Comparison of ENCODE assay signal across 26 mouse cellular contexts in genomic region chr14:11791190-11791589, GRCm38 (mm10).
DNase-seq lines count a peak whose midpoint lies in the region; ATAC-seq lines count a peak whose summit lies in the region.
"Had no signal": no experiment of that assay in that cellular context is flagged by ENCODE, and none has a peak within 500 bp of the region (broad histone marks: within the 10 kb centered on the region; RNA-seq: fewer than 3 reads in every experiment).

No protein-coding gene starts in this region.

- H3K4me1 ChIP-seq in hindbrain, embryonic 16.5 days (ENCODE audit: control insufficient read depth, insufficient read depth, low read depth, low read length), result no peaks in the 10 kb centered on the region
- no peaks in the 10 kb centered on the region for H3K4me1 ChIP-seq in hindbrain, embryonic 14.5 days (replicated peaks; ENCODE audit: control insufficient read depth, insufficient read depth, low read length)
- H3K4me1 ChIP-seq in forebrain, embryonic 13.5 days, result no peaks in the 10 kb centered on the region; the same call in 1 of the 2 replicates
- H3K4me1 ChIP-seq: heart, embryonic 10.5 days had no signal

- no peak overlapping the region for H3K27ac ChIP-seq in hindbrain, embryonic 16.5 days (ENCODE audit: low read depth, low read length)
- H3K27ac ChIP-seq in hindbrain, embryonic 14.5 days, result no peak overlapping the region
- no peak overlapping the region for H3K27ac ChIP-seq in forebrain, embryonic 13.5 days
- H3K27ac ChIP-seq: forebrain, embryonic 10.5 days; gastrocnemius, adult 2 months; heart, embryonic 10.5 days; heart, embryonic 13.5 days had no signal

- H3K36me3 ChIP-seq in hindbrain, embryonic 16.5 days (ENCODE audit: control insufficient read depth, insufficient read depth, low read length), result no peaks in the 10 kb centered on the region
- no peaks in the 10 kb centered on the region for H3K36me3 ChIP-seq in hindbrain, embryonic 14.5 days (replicated peaks; ENCODE audit: control insufficient read depth, insufficient read depth)
- no peaks in the 10 kb centered on the region for H3K36me3 ChIP-seq in forebrain, embryonic 13.5 days (ENCODE audit: poor library complexity, severe bottlenecking)
- H3K36me3 ChIP-seq: forebrain, embryonic 10.5 days; G1E; heart, embryonic 10.5 days; heart, embryonic 13.5 days had no signal

- no peak overlapping the region for H3K9ac ChIP-seq in hindbrain, embryonic 16.5 days (ENCODE audit: low read depth, low read length)
- no peak overlapping the region for H3K9ac ChIP-seq in hindbrain, embryonic 14.5 days
- no peak overlapping the region for H3K9ac ChIP-seq in forebrain, embryonic 13.5 days
- H3K9ac ChIP-seq: forebrain, postnatal 0 days; heart, embryonic 13.5 days had no signal

- H3K9me3 ChIP-seq in hindbrain, embryonic 16.5 days (ENCODE audit: control insufficient read depth, low read length), result no peaks in the 10 kb centered on the region
- no peaks in the 10 kb centered on the region for H3K9me3 ChIP-seq in hindbrain, embryonic 14.5 days (ENCODE audit: control insufficient read depth, low read length)
- H3K9me3 ChIP-seq in forebrain, embryonic 13.5 days (replicated peaks), result no peaks in the 10 kb centered on the region
- H3K9me3 ChIP-seq: forebrain, embryonic 10.5 days; heart, embryonic 10.5 days; heart, embryonic 13.5 days had no signal

- peak; percentile 34 to 49 for DNase-seq in cerebellum, postnatal 10 days
- DNase-seq in cerebellum, adult 8-10 months, result no peak
- no peak for DNase-seq in hindbrain, embryonic 14.5 days (ENCODE audit: low spot score)
- DNase-seq in retina, embryonic 14.5 days (ENCODE audit: low spot score), result peak; percentile 21
- DNase-seq in retina, postnatal 1 day, result no peak
- DNase-seq: adrenal gland, adult 2 months; adrenal gland, postnatal 25 days; B cell, adult 2 months; cerebellum, adult 18-20 months; cerebellum, adult 9-11 months; forebrain, postnatal 0 days; gastrocnemius, adult 2 months; gastrocnemius, postnatal 14 days; heart, adult 18-20 months; heart, postnatal 14 days; heart, postnatal 4 days had no signal

- peak; percentile 54 for ATAC-seq in hindbrain, embryonic 16.5 days
- ATAC-seq in hindbrain, embryonic 14.5 days (ENCODE audit: low FRiP score), result no peak
- no peak for ATAC-seq in forebrain, embryonic 13.5 days
- ATAC-seq: forebrain, embryonic 14.5 days; forebrain, postnatal 0 days; intestine, postnatal 0 days; Patski had no signal

- H3K27me3 ChIP-seq in hindbrain, embryonic 16.5 days (replicated peaks; ENCODE audit: control insufficient read depth, insufficient read depth, low read length), result no peaks in the 10 kb centered on the region
- H3K27me3 ChIP-seq in hindbrain, embryonic 14.5 days (ENCODE audit: control insufficient read depth, insufficient read depth, low read length), result no peaks in the 10 kb centered on the region
- H3K27me3 ChIP-seq in forebrain, embryonic 13.5 days, result no peaks in the 10 kb centered on the region
- H3K27me3 ChIP-seq: CH12.LX; heart, embryonic 13.5 days; Patski had no signal

- 54% methylated on average over 4 of the region's 4 CpGs for WGBS in hindbrain, embryonic 16.5 days
- 49% methylated on average over 4 of the region's 4 CpGs for WGBS in hindbrain, embryonic 14.5 days
- WGBS in forebrain, embryonic 13.5 days, result 48% methylated on average over 4 of the region's 4 CpGs

- H3K4me2 ChIP-seq in hindbrain, embryonic 16.5 days (ENCODE audit: low read length), result no peak overlapping the region
- no peak overlapping the region for H3K4me2 ChIP-seq in hindbrain, embryonic 14.5 days (replicated peaks)
- H3K4me2 ChIP-seq in forebrain, embryonic 13.5 days, result no peak overlapping the region
- H3K4me2 ChIP-seq: heart, embryonic 13.5 days had no signal

- no peak overlapping the region for H3K4me3 ChIP-seq in hindbrain, embryonic 16.5 days (ENCODE audit: low read length)
- no peak overlapping the region for H3K4me3 ChIP-seq in hindbrain, embryonic 14.5 days (replicated peaks; ENCODE audit: low read length)
- H3K4me3 ChIP-seq in forebrain, embryonic 13.5 days, result no peak overlapping the region
- H3K4me3 ChIP-seq: forebrain, embryonic 10.5 days; gastrocnemius, adult 2 months; heart, embryonic 10.5 days; heart, embryonic 13.5 days had no signal

Comparison
In these comparisons a context has a peak if more than half of its experiments do, and no peak if none do; other contexts are left out.
1. DNase-seq: peak in cerebellum, postnatal 10 days (2 of 2) and retina, embryonic 14.5 days (single experiment); none in cerebellum, adult 8-10 months (single experiment), hindbrain, embryonic 14.5 days (single experiment) and retina, postnatal 1 day (single experiment).